Mouse (Mus musculus) forebrain, embryonic 14.5 days (tissue): ENCODE measurements around the gene Ccdc105. TPM values are rescaled to one million over a fixed set of nuclear protein-coding genes. Genes with fewer than 3 reads are reported as not detected.
A peak's percentile ranks its signal among the peaks of the same experiment; 100 is the strongest.

Experiments used
- ATAC-seq: fragments of 200-750 bp; cut with Nextera tagmentation; 2 replicates; pipeline ENCODE4 v1.8.0; 2017; ENCODE audit warnings: mild to moderate bottlenecking, moderate library complexity
- DNase-seq: peaks from one replicate; pipeline ENCODE4 v3.0.0-alpha.2; 2015; ENCODE audit warnings: low spot score
- H3K27ac ChIP-seq: fragments of 300-500 bp; sonication (generic); 2 replicates; pipeline ENCODE4 v1.5.1; 2014; ENCODE audit warnings: low read depth, mild to moderate bottlenecking, control low read depth, low read length, moderate library complexity
- H3K27me3 ChIP-seq: fragments of 300-500 bp; sonication (generic); replicated peaks from 2 replicates; pipeline ENCODE4 v1.6.1; 2014; ENCODE audit warnings: low read length, control low read depth, mixed read lengths; ENCODE audit not compliant: control insufficient read depth, insufficient read depth
- H3K36me3 ChIP-seq: fragments of 300-500 bp; sonication (generic); 2 replicates; pipeline ENCODE4 v1.6.1; 2014; ENCODE audit warnings: low read length, control low read depth; ENCODE audit not compliant: control insufficient read depth, insufficient read depth
- H3K4me1 ChIP-seq: fragments of 300-500 bp; sonication (generic); 2 replicates; pipeline ENCODE4 v1.6.1; 2014; ENCODE audit warnings: antibody characterized with exemption, low read length, control low read depth; ENCODE audit not compliant: control insufficient read depth, insufficient read depth
- H3K4me2 ChIP-seq: fragments of 300-500 bp; sonication (generic); 2 replicates; pipeline ENCODE4 v1.6.1; 2014; ENCODE audit warnings: mild to moderate bottlenecking, control low read depth, low read length
- H3K4me3 ChIP-seq: fragments of 300-500 bp; sonication (generic); 2 replicates; pipeline ENCODE4 v1.5.1; 2014; ENCODE audit warnings: low read depth, low read length, control low read depth
- H3K9ac ChIP-seq: fragments of 300-500 bp; sonication (generic); 2 replicates; pipeline ENCODE4 v1.6.1; 2014; ENCODE audit warnings: mild to moderate bottlenecking, low read length, control low read depth, moderate library complexity
- H3K9me3 ChIP-seq: fragments of 300-500 bp; sonication (generic); replicated peaks from 2 replicates; pipeline ENCODE4 v1.6.1; 2016; ENCODE audit warnings: low read length, control low read depth, mixed read lengths; ENCODE audit not compliant: control insufficient read depth
- WGBS: fragments of 180-500 bp; shearing (Covaris S2); extraction: QIAGEN DNeasy Blood & Tissue Kit; methylation state at CpG from one replicate; pipeline ENCODE4 v1.1.7; 2014; 5-methylcytosine and 5-hydroxymethylcytosine counted together
- polyA plus RNA-seq: library from polyadenylated mRNA; unstranded; fragments of >200 nt; fragmentation: Nextera tagmentation; extraction: Ambion mirVana; gene quantifications from 2 replicates; pipeline ENCODE4 v1.2.1, GENCODE M21; 2014

Ccdc105 gene
- 0.17 and 0.24 TPM in 2 replicates for polyA plus RNA-seq

DNA sequence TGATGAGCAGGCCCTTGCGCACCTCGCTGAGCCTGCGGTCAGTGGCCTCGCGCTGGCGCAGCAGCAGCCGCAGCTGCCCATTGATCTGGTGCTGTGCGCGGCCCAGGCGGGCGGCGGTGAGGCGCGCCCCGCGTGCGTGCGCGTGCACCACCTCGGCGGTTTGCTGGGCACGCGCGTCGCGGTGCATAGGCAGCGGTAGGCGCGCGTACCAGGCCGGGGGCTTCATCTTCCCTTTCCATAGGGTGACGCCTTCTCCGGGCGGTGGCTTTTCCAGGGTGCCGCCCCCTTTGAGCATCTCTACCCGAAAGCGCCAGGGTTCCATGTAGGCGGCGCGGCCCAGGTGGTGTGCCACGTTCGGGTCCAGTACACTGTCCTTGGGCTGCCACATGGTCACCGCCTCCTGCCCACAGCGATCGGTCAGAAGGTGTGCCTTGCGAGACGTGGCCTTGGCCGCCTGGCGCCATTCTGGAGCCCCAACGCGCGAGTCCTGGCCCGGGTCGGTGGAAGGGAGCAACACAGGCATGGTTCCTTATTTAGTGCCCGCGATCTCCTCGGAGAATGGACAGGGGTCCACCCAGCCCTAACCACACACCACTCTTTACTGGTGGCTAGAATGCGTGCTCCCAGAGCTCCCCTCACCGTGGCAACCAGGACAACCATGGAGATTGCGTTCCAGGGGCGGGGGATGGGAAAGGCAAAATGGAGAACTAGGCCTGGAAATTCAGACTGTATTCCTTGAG, at the start of gene Ccdc105:
Ccdc105 (minus strand) TSS at position 614 of the 740 bp plus-strand sequence.
- H3K27ac ChIP-seq: peak within 1 kb of the TSS; percentile 62
- no peaks in the 10 kb centered on the region for H3K9me3 ChIP-seq
- peaks cover 1% of the 10 kb centered on the region for H3K4me1 ChIP-seq
- peak within 1 kb of the TSS; percentile 45 for H3K4me3 ChIP-seq
- H3K4me2 ChIP-seq: peak within 1 kb of the TSS; percentile 71
- DNase-seq (peak; percentile 95), ATAC-seq (peak; percentile 94)
- WGBS: 2% methylated on average over 58 of the region's 61 CpGs
- no peaks in the 10 kb centered on the region for H3K27me3 ChIP-seq
- peak within 1 kb of the TSS; percentile 74 for H3K9ac ChIP-seq
- no peaks in the 10 kb centered on the region for H3K36me3 ChIP-seq

DNA sequence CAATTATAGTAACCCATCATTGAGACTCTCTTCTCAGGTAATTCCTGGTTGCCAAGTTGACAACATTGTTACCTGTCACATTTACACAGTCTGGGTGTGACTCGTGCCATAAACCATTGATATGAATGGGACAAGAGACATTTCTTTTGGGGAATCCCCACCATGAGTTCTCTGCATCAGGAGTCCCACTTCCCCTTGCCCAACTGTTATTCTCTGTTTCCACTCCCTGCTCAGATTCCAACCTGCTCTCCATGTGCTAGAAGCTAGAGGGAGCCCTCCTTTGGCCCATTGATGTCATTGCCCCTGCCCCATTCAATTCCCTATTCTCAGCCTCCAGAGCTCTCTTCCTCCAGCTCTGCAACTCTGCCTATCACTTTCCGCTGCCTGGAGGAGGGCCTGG, 48.6 kb upstream of the Ccdc105 start:
- ATAC-seq (no peak), DNase-seq (no peak)
- no peak overlapping the region for H3K4me2 ChIP-seq
- 88% methylated on average over 2 of the region's 2 CpGs for WGBS
- H3K4me1 ChIP-seq: no peaks in the 10 kb centered on the region
- no peaks in the 10 kb centered on the region for H3K27me3 ChIP-seq
- H3K27ac ChIP-seq: no peak overlapping the region
- H3K9ac ChIP-seq: no peak overlapping the region
- H3K36me3 ChIP-seq: no peaks in the 10 kb centered on the region
- H3K9me3 ChIP-seq: no peaks in the 10 kb centered on the region
- no peak overlapping the region for H3K4me3 ChIP-seq

DNA sequence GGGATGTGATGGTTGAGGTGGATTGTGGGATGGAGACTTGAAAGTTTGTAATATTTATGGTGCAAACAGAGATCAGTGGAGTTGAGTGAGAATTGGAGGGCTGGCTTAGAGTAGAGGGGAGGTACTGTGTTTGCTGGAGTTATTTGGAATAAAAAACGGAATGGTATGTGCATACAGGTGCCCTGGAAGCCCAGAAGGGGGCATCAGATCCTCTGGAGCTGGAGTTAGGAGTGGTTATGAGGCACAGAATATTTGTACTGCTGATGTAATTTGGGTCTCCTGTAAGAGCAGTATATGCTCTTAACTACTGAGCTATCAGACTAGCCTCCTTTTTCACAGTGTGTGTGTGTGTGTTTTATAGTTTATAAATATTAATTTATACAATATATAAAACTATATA, 37.7 kb upstream of the Ccdc105 start:
- no peak overlapping the region for H3K27ac ChIP-seq
- H3K4me2 ChIP-seq: no peak overlapping the region
- H3K27me3 ChIP-seq: no peaks in the 10 kb centered on the region
- H3K9me3 ChIP-seq: no peaks in the 10 kb centered on the region
- peaks cover 7% of the 10 kb centered on the region for H3K4me1 ChIP-seq
- no peak for DNase-seq
- no peaks in the 10 kb centered on the region for H3K36me3 ChIP-seq
- no peak overlapping the region for H3K4me3 ChIP-seq
- no peak for ATAC-seq
- no peak overlapping the region for H3K9ac ChIP-seq
- 36% methylated on average over 1 of the region's 1 CpGs for WGBS

DNA sequence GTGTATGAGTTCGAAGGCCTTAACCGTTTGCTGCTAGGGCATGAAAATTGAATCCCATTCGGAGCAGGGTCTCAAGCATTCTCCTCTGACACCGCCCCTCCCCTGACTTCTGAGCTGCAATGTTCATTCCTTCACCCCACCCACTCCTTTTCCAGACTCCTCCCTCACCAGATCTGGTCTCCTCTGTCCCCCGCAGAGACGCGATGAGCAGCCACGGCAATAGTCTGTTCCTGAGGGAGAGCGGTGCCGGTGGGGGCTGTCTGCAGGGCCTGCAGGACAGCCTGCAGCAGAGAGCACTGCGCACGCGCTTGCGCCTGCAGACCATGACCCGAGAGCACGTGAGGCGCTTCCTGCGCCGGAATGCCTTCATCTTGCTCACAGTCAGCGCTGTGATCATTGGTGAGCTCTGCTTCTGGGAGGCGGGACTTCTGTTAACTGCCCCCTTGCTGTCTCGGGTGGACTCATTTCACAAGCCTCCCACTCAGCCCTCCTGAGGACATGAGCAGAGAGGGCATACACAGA, 34.8 kb upstream of the Ccdc105 start:
- Histone ChIP-seq H3K9ac (peak overlapping the region; percentile 55), H3K4me1 (peaks cover 7% of the 10 kb centered on the region), H3K27me3 (no peaks in the 10 kb centered on the region), H3K27ac (peak overlapping the region; percentile 69), H3K36me3 (no peaks in the 10 kb centered on the region), H3K4me3 (peak overlapping the region; percentile 36), H3K4me2 (peak overlapping the region; percentile 52), H3K9me3 (no peaks in the 10 kb centered on the region)
- DNase-seq (peak; percentile 88), ATAC-seq (peak; percentile 96)
- 8% methylated on average over 22 of the region's 22 CpGs for WGBS

DNA sequence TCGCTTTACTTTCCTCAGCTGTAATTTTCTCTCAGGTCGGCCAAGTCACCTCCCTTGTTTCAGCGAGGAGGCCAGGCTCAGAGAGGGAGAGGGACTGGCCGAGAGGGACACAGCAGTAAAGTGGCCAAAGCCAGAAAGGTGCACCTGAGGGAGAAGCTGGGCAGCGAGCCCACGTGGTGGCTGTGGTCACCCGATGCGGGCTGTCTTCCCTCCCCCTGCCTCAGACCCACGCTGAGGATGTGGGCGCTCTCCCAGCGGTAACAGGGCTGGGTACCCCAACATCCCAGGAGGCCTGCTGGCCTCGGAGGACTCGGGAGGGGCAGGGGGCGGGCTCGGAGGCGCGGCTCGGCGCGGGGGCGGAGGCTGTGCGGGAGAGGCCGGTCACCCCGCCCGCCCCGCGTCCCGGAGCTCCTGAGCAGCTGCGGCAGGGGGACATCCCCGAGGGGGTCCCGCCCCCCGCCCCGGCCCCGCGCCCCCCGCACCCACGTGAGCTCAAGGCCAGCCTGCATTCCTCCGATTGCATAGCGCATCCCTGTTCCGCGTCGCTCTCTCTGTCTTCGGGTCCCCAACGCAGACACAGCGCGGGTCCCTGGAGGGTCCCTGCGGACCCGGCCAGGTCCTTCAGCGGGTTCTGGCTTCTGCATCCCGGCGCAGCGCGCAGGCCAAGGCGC, 27.3 kb upstream of the Ccdc105 start, which contains the start of gene Slc1a6:
Slc1a6 (plus strand) TSS at position 516 of the 671 bp plus-strand sequence.
- DNase-seq (peak; percentile 28), ATAC-seq (peak; percentile 78)
- H3K4me1 ChIP-seq: no peaks in the 10 kb centered on the region; the same call in 1 of the 2 replicates

DNA sequence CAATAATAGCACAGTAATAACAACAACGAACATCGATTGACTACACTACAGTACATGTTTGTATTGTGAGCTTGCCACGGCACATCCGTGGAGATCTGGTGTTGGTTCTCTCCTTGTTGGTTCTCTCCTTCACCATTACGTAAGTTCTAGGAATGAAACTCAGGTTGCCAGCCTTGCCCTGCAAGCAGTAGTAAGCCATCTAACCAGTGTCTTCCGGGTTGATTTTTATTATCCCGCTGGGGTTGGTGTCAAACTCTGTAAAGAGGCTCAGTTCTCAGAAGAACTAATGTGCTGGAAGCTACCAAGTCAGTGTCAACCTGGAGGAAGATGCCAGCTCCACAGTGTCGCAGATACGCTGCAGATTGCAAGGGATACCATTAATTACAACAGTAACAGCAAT, 26.7 kb upstream of the Ccdc105 start:
- H3K4me2 ChIP-seq: peak overlapping the region; percentile 97
- 0 out of 2 replicates have a peak, but pooled peaks cover 3% of the 10 kb centered on the region for H3K27me3 ChIP-seq
- no peak for DNase-seq
- no peak overlapping the region for H3K27ac ChIP-seq
- no peak for ATAC-seq
- H3K9ac ChIP-seq: peak overlapping the region; percentile 78
- H3K36me3 ChIP-seq: no peaks in the 10 kb centered on the region
- no peaks in the 10 kb centered on the region; the same call in 1 of the 2 replicates for H3K4me1 ChIP-seq
- 61% methylated on average over 9 of the region's 9 CpGs for whole genome bisulfite sequencing
- no peaks in the 10 kb centered on the region for H3K9me3 ChIP-seq
- H3K4me3 ChIP-seq: peak overlapping the region; percentile 60

More for the DNA sequence above, 27.3 kb upstream of the Ccdc105 start, which contains the start of gene Slc1a6:
- Histone ChIP-seq H3K27me3 (0 out of 2 replicates have a peak, but pooled peaks cover 3% of the 10 kb centered on the region), H3K9me3 (no peaks in the 10 kb centered on the region), H3K4me3 (peak within 1 kb of the TSS; percentile 60), H3K36me3 (no peaks in the 10 kb centered on the region), H3K27ac (no peak within 1 kb of the TSS), H3K4me2 (peak within 1 kb of the TSS; percentile 97), H3K9ac (peak within 1 kb of the TSS; percentile 78)
- WGBS: under 1% methylated on average over 37 of the region's 54 CpGs

DNA sequence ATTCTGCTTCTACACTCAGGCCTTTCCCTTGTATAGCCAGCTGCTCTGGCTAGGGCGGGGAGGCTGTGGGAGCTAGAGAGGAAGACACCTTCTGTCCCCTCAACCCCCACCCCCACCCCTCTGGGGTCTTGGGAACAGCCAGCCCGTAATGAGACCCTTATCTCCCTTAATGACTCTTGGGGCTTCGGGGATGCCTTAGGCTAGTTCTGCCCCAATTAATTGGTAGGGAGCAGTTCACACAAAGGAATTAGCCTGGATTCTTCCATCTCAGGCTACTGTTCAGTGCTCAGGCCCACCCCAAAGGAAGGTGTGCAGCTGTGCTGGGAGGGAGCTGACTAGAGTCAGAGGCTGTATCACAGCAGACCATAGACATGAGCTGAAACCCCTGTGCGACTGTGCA, 23.0 kb upstream of the Ccdc105 start:
- Histone ChIP-seq H3K27ac (no peak overlapping the region), H3K9me3 (no peaks in the 10 kb centered on the region), H3K4me1 (no peaks in the 10 kb centered on the region; the same call in 1 of the 2 replicates), H3K4me2 (no peak overlapping the region), H3K9ac (no peak overlapping the region), H3K36me3 (no peaks in the 10 kb centered on the region), H3K27me3 (0 out of 2 replicates have a peak, but pooled peaks cover 3% of the 10 kb centered on the region), H3K4me3 (no peak overlapping the region)
- ATAC-seq (no peak), DNase-seq (no peak)
- WGBS: 29% methylated on average over 4 of the region's 4 CpGs

DNA sequence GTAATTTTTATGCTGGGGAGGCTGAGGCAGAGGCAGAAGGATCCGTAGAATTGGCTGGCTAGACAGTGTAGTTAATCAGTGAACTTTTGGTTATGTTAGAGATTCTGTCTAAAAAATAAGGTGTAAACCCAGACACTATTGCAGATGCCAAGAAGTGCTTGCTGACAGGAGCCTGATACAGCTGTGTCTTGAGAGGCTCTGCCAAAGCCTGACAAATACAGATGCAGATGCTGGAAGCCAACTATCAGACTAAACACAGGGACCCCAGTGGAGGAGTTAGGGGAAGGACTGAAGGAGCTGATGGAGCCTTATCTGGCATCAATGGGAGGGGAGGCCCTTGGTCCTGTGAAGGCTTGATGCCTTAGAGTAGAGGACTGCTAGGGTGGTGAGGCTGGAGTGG, 12.7 kb upstream of the Ccdc105 start:
- ATAC-seq: no peak
- H3K4me1 ChIP-seq: no peaks in the 10 kb centered on the region
- no peak overlapping the region for H3K27ac ChIP-seq
- no peak overlapping the region for H3K4me2 ChIP-seq
- DNase-seq: no peak
- 78% methylated on average over 1 of the region's 1 CpGs for WGBS
- H3K4me3 ChIP-seq: no peak overlapping the region
- H3K27me3 ChIP-seq: no peaks in the 10 kb centered on the region
- no peak overlapping the region for H3K9ac ChIP-seq
- 0 out of 2 replicates have a peak, but pooled peaks cover 4% of the 10 kb centered on the region for H3K9me3 ChIP-seq
- no peaks in the 10 kb centered on the region for H3K36me3 ChIP-seq
